Mouse (Mus musculus) right cerebral cortex, adult 2 months (tissue): ENCODE results near the gene Cfap58.
A peak's percentile ranks its signal among the peaks of the same experiment; 100 is the strongest.

Experiments
- DNase-seq, 2 experiments: peaks; one replicate each; pipeline ENCODE4 v3.0.0; 2021 to 2022; ENCODE audit warnings: low spot score in 2 of 2

The Cfap58 gene

GRCm38 (mm10) chr19:47978109-47978701 lies 40.7 kb downstream of the Cfap58 start:
- DNase-seq = no peak

GRCm38 (mm10) chr19:47979446-47979845 lies 42.0 kb downstream of the Cfap58 start:
- DNase-seq = no peak

GRCm38 (mm10) chr19:47980241-47980640 lies 42.8 kb downstream of the Cfap58 start:
- no peak for DNase-seq

- no peak for DNase-seq
Measured at GRCm38 (mm10) chr19:47985606-47986213, 48.2 kb downstream of the Cfap58 start.

- DNase-seq = no peak
Measured at GRCm38 (mm10) chr19:47987986-47988385, 50.5 kb downstream of the Cfap58 start.

GRCm38 (mm10) chr19:47988456-47988855 lies 51.0 kb downstream of the Cfap58 start:
- peak; percentile 71 to 77 for DNase-seq

GRCm38 (mm10) chr19:47988880-47989574 lies 51.6 kb downstream of the Cfap58 start:
- DNase-seq = no peak

- DNase-seq = no peak
Measured at GRCm38 (mm10) chr19:47989575-47989891, 52.1 kb downstream of the Cfap58 start.

- no peak for DNase-seq
Measured at GRCm38 (mm10) chr19:48001240-48001639, 63.8 kb downstream of the Cfap58 start.

GRCm38 (mm10) chr19:48001774-48002173 lies 64.3 kb downstream of the Cfap58 start:
- no peak for DNase-seq

- no peak for DNase-seq
Measured at GRCm38 (mm10) chr19:48008771-48009413, 71.4 kb downstream of the Cfap58 start.

- no peak for DNase-seq
Measured at GRCm38 (mm10) chr19:48009586-48010331, 72.3 kb downstream of the Cfap58 start.

- DNase-seq = no peak
Measured at GRCm38 (mm10) chr19:48020103-48020502, 82.6 kb downstream of the Cfap58 start.

GRCm38 (mm10) chr19:48021435-48021834 lies 84.0 kb downstream of the Cfap58 start:
- DNase-seq = peak; percentile 39 to 44

GRCm38 (mm10) chr19:48022763-48023162 lies 85.3 kb downstream of the Cfap58 start:
- no peak for DNase-seq

- DNase-seq = no peak
Measured at GRCm38 (mm10) chr19:48023726-48024125, 86.3 kb downstream of the Cfap58 start.

GRCm38 (mm10) chr19:48025366-48025765 lies 87.9 kb downstream of the Cfap58 start:
- DNase-seq = no peak

GRCm38 (mm10) chr19:48026882-48027281 lies 89.4 kb downstream of the Cfap58 start:
- no peak for DNase-seq

- DNase-seq = peak; percentile 17 to 37
Measured at GRCm38 (mm10) chr19:48039554-48039953, 102.1 kb downstream of the Cfap58 start.

GRCm38 (mm10) chr19:48047315-48047714 lies 109.8 kb downstream of the Cfap58 start:
- DNase-seq = no peak

- no peak for DNase-seq
Measured at GRCm38 (mm10) chr19:48049361-48049760, 111.9 kb downstream of the Cfap58 start.

- no peak for DNase-seq
Measured at GRCm38 (mm10) chr19:48063289-48063688, 125.8 kb downstream of the Cfap58 start.
